Mouse (Mus musculus): ENCODE results near the gene Smg5. TPM values are rescaled to one million over a fixed set of nuclear protein-coding genes. Genes with fewer than 3 reads are reported as not detected.
"Not testable (repeated sequence)": the region's sequence is repeated elsewhere in the genome, so short reads cannot be mapped to it uniquely, and the experiment has no call there.

Gene Smg5
- total and polyA plus RNA-seq, 2 experiments from 2014 or later = 25.1 to 54.3 TPM

- H3K4me1 ChIP-seq (ENCODE audit: control insufficient read depth, insufficient read depth); H3K9me3 ChIP-seq (replicated peaks; ENCODE audit: control insufficient read depth, low read length); H3K9ac ChIP-seq (replicated peaks; ENCODE audit: low read depth, low read length); H3K27ac ChIP-seq (ENCODE audit: low read depth); H3K27me3 ChIP-seq (ENCODE audit: control insufficient read depth, insufficient read depth, low read length); H3K36me3 ChIP-seq (replicated peaks; ENCODE audit: control insufficient read depth, insufficient read depth, low read length); H3K4me3 ChIP-seq (ENCODE audit: low read depth, low read length): not testable (repeated sequence)
- peak; percentile 85 for ATAC-seq (ENCODE audit: insufficient read depth, low read depth)
- peak; percentile 35 for DNase-seq (ENCODE audit: low spot score)
- peak overlapping the region; percentile 33 for H3K4me2 ChIP-seq (ENCODE audit: low read depth, low read length)
- 12% methylated on average over 16 of the region's 19 CpGs for WGBS
Observed at GRCm38 (mm10) chr3:88375750-88376626, 39.9 kb downstream of the Smg5 start.

GRCm38 (mm10) chr3:88376644-88377043, 40.6 kb downstream of the Smg5 start:
- H3K27me3 ChIP-seq (ENCODE audit: control insufficient read depth, insufficient read depth, low read length); H3K4me3 ChIP-seq (ENCODE audit: low read depth, low read length); H3K4me1 ChIP-seq (ENCODE audit: control insufficient read depth, insufficient read depth); H3K27ac ChIP-seq (ENCODE audit: low read depth); H3K9ac ChIP-seq (replicated peaks; ENCODE audit: low read depth, low read length); DNase-seq (ENCODE audit: low spot score); H3K9me3 ChIP-seq (replicated peaks; ENCODE audit: control insufficient read depth, low read length); H3K36me3 ChIP-seq (replicated peaks; ENCODE audit: control insufficient read depth, insufficient read depth, low read length): not testable (repeated sequence)
- 12% methylated on average over 5 of the region's 7 CpGs for WGBS
- peak; percentile 28; the same call in 1 of the 2 replicates for ATAC-seq (ENCODE audit: insufficient read depth, low read depth)
- H3K4me2 ChIP-seq (ENCODE audit: low read depth, low read length) = peak overlapping the region; percentile 33

- H3K27me3 ChIP-seq (ENCODE audit: control insufficient read depth, insufficient read depth, low read length); H3K4me3 ChIP-seq (ENCODE audit: low read depth, low read length); DNase-seq (ENCODE audit: low spot score); H3K4me2 ChIP-seq (ENCODE audit: low read depth, low read length); H3K36me3 ChIP-seq (replicated peaks; ENCODE audit: control insufficient read depth, insufficient read depth, low read length); H3K9me3 ChIP-seq (replicated peaks; ENCODE audit: control insufficient read depth, low read length); ATAC-seq (ENCODE audit: insufficient read depth, low read depth); H3K27ac ChIP-seq (ENCODE audit: low read depth); H3K9ac ChIP-seq (replicated peaks; ENCODE audit: low read depth, low read length); H3K4me1 ChIP-seq (ENCODE audit: control insufficient read depth, insufficient read depth): not testable (repeated sequence)
- 75% methylated on average over 4 of the region's 5 CpGs for WGBS
Observed at GRCm38 (mm10) chr3:88378599-88378998, 42.5 kb downstream of the Smg5 start, which contains the start of gene Bglap2. Gene Bglap2, minus strand, starts transcription at chr3:88378699.

GRCm38 (mm10) chr3:88381389-88382315, 45.6 kb downstream of the Smg5 start:
- H3K9me3 ChIP-seq (replicated peaks; ENCODE audit: control insufficient read depth, low read length); DNase-seq (ENCODE audit: low spot score); H3K4me3 ChIP-seq (ENCODE audit: low read depth, low read length); H3K9ac ChIP-seq (replicated peaks; ENCODE audit: low read depth, low read length); H3K4me2 ChIP-seq (ENCODE audit: low read depth, low read length); H3K27ac ChIP-seq (ENCODE audit: low read depth); H3K27me3 ChIP-seq (ENCODE audit: control insufficient read depth, insufficient read depth, low read length); H3K36me3 ChIP-seq (replicated peaks; ENCODE audit: control insufficient read depth, insufficient read depth, low read length); H3K4me1 ChIP-seq (ENCODE audit: control insufficient read depth, insufficient read depth): not testable (repeated sequence)
- 15% methylated on average over 17 of the region's 22 CpGs for WGBS
- ATAC-seq (ENCODE audit: insufficient read depth, low read depth) = 0 out of 2 replicates have a peak, but pooled peaks have one; percentile 31

- not testable (repeated sequence) for DNase-seq (ENCODE audit: low spot score); H3K4me2 ChIP-seq (ENCODE audit: low read depth, low read length); ATAC-seq (ENCODE audit: insufficient read depth, low read depth); H3K27me3 ChIP-seq (ENCODE audit: control insufficient read depth, insufficient read depth, low read length); H3K4me3 ChIP-seq (ENCODE audit: low read depth, low read length); H3K9me3 ChIP-seq (replicated peaks; ENCODE audit: control insufficient read depth, low read length); H3K36me3 ChIP-seq (replicated peaks; ENCODE audit: control insufficient read depth, insufficient read depth, low read length); H3K27ac ChIP-seq (ENCODE audit: low read depth); H3K4me1 ChIP-seq (ENCODE audit: control insufficient read depth, insufficient read depth); H3K9ac ChIP-seq (replicated peaks; ENCODE audit: low read depth, low read length)
- WGBS = 33% methylated on average over 1 of the region's 7 CpGs
Observed at GRCm38 (mm10) chr3:88382383-88382782, 46.3 kb downstream of the Smg5 start.
